Mouse (Mus musculus) heart, embryonic 14.5 days (tissue): ENCODE measurements around the gene Nckap1. TPM values are rescaled to one million over a fixed set of nuclear protein-coding genes. Genes with fewer than 3 reads are reported as not detected.

Experiments used
- ATAC-seq: fragments of 200-750 bp; cut with Nextera tagmentation; 2 replicates; pipeline ENCODE4 v1.8.0; 2017; ENCODE audit warnings: low read depth, moderate TSS enrichment; ENCODE audit not compliant: insufficient number of reproducible peaks, insufficient read depth, low FRiP score
- H3K27ac ChIP-seq, 2 experiments: fragments of 200-500 bp in 1 of 2; fragments of 300-500 bp in 1 of 2; sonication (generic) in 1 of 2; replicated peaks in 1 of 2; 2 replicates each; pipeline ENCODE4 v1.5.1; 2012 to 2014; ENCODE audit warnings: low read depth in 2 of 2, low read length in 2 of 2, control low read depth in 1 of 2, mild to moderate bottlenecking in 1 of 2, mixed read lengths in 1 of 2; ENCODE audit not compliant: control insufficient read depth in 1 of 2, insufficient read depth in 1 of 2
- H3K27me3 ChIP-seq: fragments of 300-500 bp; sonication (generic); 2 replicates; pipeline ENCODE4 v1.6.1; 2014; ENCODE audit warnings: mild to moderate bottlenecking, low read length, control low read depth; ENCODE audit not compliant: control insufficient read depth, insufficient read depth
- H3K36me3 ChIP-seq: fragments of 300-500 bp; sonication (generic); 2 replicates; pipeline ENCODE4 v1.6.1; 2014; ENCODE audit warnings: mild to moderate bottlenecking, control low read depth, low read length, mixed read lengths; ENCODE audit not compliant: control insufficient read depth, insufficient read depth
- H3K4me1 ChIP-seq, 2 experiments: fragments of 200-500 bp in 1 of 2; fragments of 300-500 bp in 1 of 2; sonication (generic) in 1 of 2; 2 replicates each; pipeline ENCODE4 v1.6.1; 2012 to 2014; ENCODE audit warnings: low read length in 2 of 2, control low read depth in 1 of 2, mixed read lengths in 1 of 2; ENCODE audit not compliant: control insufficient read depth in 2 of 2, insufficient read depth in 2 of 2
- H3K4me2 ChIP-seq: fragments of 300-500 bp; sonication (generic); 2 replicates; pipeline ENCODE4 v1.6.1; 2014; ENCODE audit warnings: mild to moderate bottlenecking, low read length
- H3K4me3 ChIP-seq, 2 experiments: fragments of 200-500 bp in 1 of 2; fragments of 300-500 bp in 1 of 2; sonication (generic) in 1 of 2; 2 replicates each; pipeline ENCODE4 v1.5.1; 2012 to 2014; ENCODE audit warnings: low read length in 2 of 2, mild to moderate bottlenecking in 2 of 2, control low read depth in 1 of 2, low read depth in 1 of 2, moderate library complexity in 1 of 2; ENCODE audit not compliant: control insufficient read depth in 1 of 2, insufficient read depth in 1 of 2
- H3K9ac ChIP-seq: fragments of 300-500 bp; sonication (generic); 2 replicates; pipeline ENCODE4 v1.6.1; 2014; ENCODE audit warnings: mild to moderate bottlenecking, low read length
- H3K9me3 ChIP-seq: fragments of 300-500 bp; sonication (generic); 2 replicates; pipeline ENCODE4 v1.6.1; 2016; ENCODE audit warnings: low read length, control low read depth; ENCODE audit not compliant: control insufficient read depth
- WGBS: fragments of 180-500 bp; shearing (Covaris S2); extraction: QIAGEN DNeasy Blood & Tissue Kit; methylation state at CpG from one replicate; pipeline ENCODE4 v1.1.7; 2014; 5-methylcytosine and 5-hydroxymethylcytosine counted together
- polyA plus RNA-seq: library from polyadenylated mRNA; unstranded; fragments of >200 nt; fragmentation: Nextera tagmentation; extraction: Ambion mirVana; gene quantifications from 2 replicates; pipeline ENCODE4 v1.2.1, GENCODE M21; 2014

Gene Nckap1
- polyA plus RNA-seq, 1 experiment from 2014 or later, result 54.2 TPM

- ATAC-seq, result no peak
- WGBS, result 89% methylated on average over 5 of the region's 5 CpGs
Measured at GRCm38 (mm10) chr2:80560773-80561172, 20.4 kb downstream of the Nckap1 start.

GRCm38 (mm10) chr2:80559655-80560054 lies 21.5 kb downstream of the Nckap1 start:
- Histone ChIP-seq H3K27me3 (no peaks in the 10 kb centered on the region), H3K27ac (no peak overlapping the region), H3K36me3 (peaks cover 3% of the 10 kb centered on the region), H3K9me3 (no peaks in the 10 kb centered on the region), H3K4me1 (peaks cover 2 to 9% of the 10 kb centered on the region in 2 experiments; a peak in 3 of 4 replicates), H3K4me3 (no peak overlapping the region), H3K4me2 (no peak overlapping the region), H3K9ac (no peak overlapping the region)
- ATAC-seq, result no peak
- 77% methylated on average over 5 of the region's 5 CpGs for WGBS

More at GRCm38 (mm10) chr2:80560773-80561172, 20.4 kb downstream of the Nckap1 start:
- Histone ChIP-seq H3K9ac (no peak overlapping the region), H3K4me3 (no peak overlapping the region), H3K4me2 (no peak overlapping the region), H3K27ac (no peak overlapping the region), H3K36me3 (peaks cover 3% of the 10 kb centered on the region), H3K9me3 (no peaks in the 10 kb centered on the region), H3K4me1 (peaks cover 2 to 9% of the 10 kb centered on the region in 2 experiments; a peak in 3 of 4 replicates), H3K27me3 (no peaks in the 10 kb centered on the region)

GRCm38 (mm10) chr2:80554442-80554841 lies 26.7 kb downstream of the Nckap1 start:
- Histone ChIP-seq H3K4me1 (no peaks in the 10 kb centered on the region), H3K27me3 (no peaks in the 10 kb centered on the region), H3K9me3 (no peaks in the 10 kb centered on the region), H3K4me3 (no peak overlapping the region), H3K9ac (no peak overlapping the region), H3K4me2 (no peak overlapping the region), H3K27ac (no peak overlapping the region), H3K36me3 (peaks cover 43% of the 10 kb centered on the region)
- ATAC-seq, result no peak
- 80% methylated on average over 4 of the region's 4 CpGs for WGBS

GRCm38 (mm10) chr2:80549704-80550103 lies 31.5 kb downstream of the Nckap1 start:
- no peaks in the 10 kb centered on the region for H3K9me3 ChIP-seq
- H3K27ac ChIP-seq, result no peak overlapping the region
- no peak for ATAC-seq
- H3K4me1 ChIP-seq, result no peaks in the 10 kb centered on the region
- H3K9ac ChIP-seq, result no peak overlapping the region
- no peak overlapping the region for H3K4me3 ChIP-seq
- H3K4me2 ChIP-seq, result no peak overlapping the region
- peaks cover 82% of the 10 kb centered on the region for H3K36me3 ChIP-seq
- WGBS, result 93% methylated on average over 4 of the region's 4 CpGs
- H3K27me3 ChIP-seq, result no peaks in the 10 kb centered on the region

GRCm38 (mm10) chr2:80547901-80548300 lies 33.3 kb downstream of the Nckap1 start:
- no peak overlapping the region for H3K9ac ChIP-seq
- no peak overlapping the region for H3K4me2 ChIP-seq
- no peaks in the 10 kb centered on the region for H3K4me1 ChIP-seq
- H3K4me3 ChIP-seq, result no peak overlapping the region
- no peaks in the 10 kb centered on the region for H3K27me3 ChIP-seq
- ATAC-seq, result no peak
- 95% methylated on average over 1 of the region's 1 CpGs for WGBS
- no peaks in the 10 kb centered on the region for H3K9me3 ChIP-seq
- peaks cover 92% of the 10 kb centered on the region for H3K36me3 ChIP-seq
- H3K27ac ChIP-seq, result no peak overlapping the region

- H3K9me3 ChIP-seq, result no peaks in the 10 kb centered on the region
- no peaks in the 10 kb centered on the region for H3K4me1 ChIP-seq
- H3K4me2 ChIP-seq, result no peak overlapping the region
- peaks cover 82% of the 10 kb centered on the region for H3K36me3 ChIP-seq
- 79% methylated on average over 5 of the region's 5 CpGs for WGBS
- no peaks in the 10 kb centered on the region for H3K27me3 ChIP-seq
- no peak for ATAC-seq
- H3K4me3 ChIP-seq, result no peak overlapping the region
- H3K9ac ChIP-seq, result no peak overlapping the region
- no peak overlapping the region for H3K27ac ChIP-seq
Measured at GRCm38 (mm10) chr2:80542801-80543200, 38.4 kb downstream of the Nckap1 start.

GRCm38 (mm10) chr2:80537156-80537555 lies 44.0 kb downstream of the Nckap1 start:
- H3K4me3 ChIP-seq, result no peak overlapping the region
- H3K36me3 ChIP-seq, result peaks cover 70% of the 10 kb centered on the region
- no peak overlapping the region for H3K4me2 ChIP-seq
- no peak overlapping the region for H3K9ac ChIP-seq
- no peaks in the 10 kb centered on the region for H3K4me1 ChIP-seq
- no peaks in the 10 kb centered on the region for H3K27me3 ChIP-seq
- WGBS, result 60% methylated on average over 3 of the region's 3 CpGs
- H3K27ac ChIP-seq, result no peak overlapping the region
- ATAC-seq, result no peak
- no peaks in the 10 kb centered on the region for H3K9me3 ChIP-seq

- H3K9me3 ChIP-seq, result no peaks in the 10 kb centered on the region
- no peak overlapping the region for H3K27ac ChIP-seq
- WGBS, result 83% methylated on average over 2 of the region's 2 CpGs
- H3K27me3 ChIP-seq, result no peaks in the 10 kb centered on the region
- ATAC-seq, result no peak
- H3K4me1 ChIP-seq, result no peaks in the 10 kb centered on the region
- H3K9ac ChIP-seq, result no peak overlapping the region
- no peak overlapping the region for H3K4me3 ChIP-seq
- no peak overlapping the region for H3K4me2 ChIP-seq
- H3K36me3 ChIP-seq, result peaks cover 73% of the 10 kb centered on the region
Measured at GRCm38 (mm10) chr2:80536608-80537007, 44.6 kb downstream of the Nckap1 start.
